Mouse (Mus musculus) bone marrow, adult 2 months (tissue): ENCODE measurements at regions not wholly inside any gene's neighbourhood (a gene's known extent, or its start where the extent isn't known, plus 50 kb on each side); places are given as distances from the start of the nearest gene placed in this dataset.

ENCODE experiments used
- CTCF ChIP-seq: fragments of 200-500 bp; IDR thresholded peaks from 2 replicates; pipeline ENCODE4 v1.5.1; 2011; ENCODE audit warnings: low read length, control low read depth; ENCODE audit not compliant: control insufficient read depth, insufficient read depth
- POLR2A ChIP-seq: fragments of 200-500 bp; IDR thresholded peaks from 2 replicates; pipeline ENCODE4 v1.6.1; 2011; ENCODE audit warnings: low read depth, mild to moderate bottlenecking, control low read depth, low read length, borderline replicate concordance; ENCODE audit not compliant: control insufficient read depth

DNA sequence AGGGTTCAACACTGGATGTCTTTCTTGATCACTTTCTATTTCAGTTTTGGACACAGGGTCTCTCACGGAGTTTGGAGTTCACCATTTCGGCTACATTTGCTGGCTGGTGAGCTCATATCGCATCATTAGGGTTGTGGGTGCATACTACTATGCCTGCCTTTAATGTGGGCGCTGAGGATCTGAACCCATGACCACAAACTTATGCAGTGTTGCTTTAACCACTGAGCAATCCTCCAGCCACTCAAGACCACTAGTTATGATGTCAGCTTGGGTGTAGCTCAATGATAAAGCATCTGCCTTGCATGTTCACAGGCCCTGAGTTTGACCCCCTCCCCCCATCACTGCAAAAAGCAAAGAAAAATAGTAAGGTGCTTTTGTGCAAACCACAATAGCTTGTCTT, 178.8 kb upstream of the Ado start:
- TF ChIP-seq CTCF (no peak), POLR2A (no peak)
